In the genomic region with DNA sequence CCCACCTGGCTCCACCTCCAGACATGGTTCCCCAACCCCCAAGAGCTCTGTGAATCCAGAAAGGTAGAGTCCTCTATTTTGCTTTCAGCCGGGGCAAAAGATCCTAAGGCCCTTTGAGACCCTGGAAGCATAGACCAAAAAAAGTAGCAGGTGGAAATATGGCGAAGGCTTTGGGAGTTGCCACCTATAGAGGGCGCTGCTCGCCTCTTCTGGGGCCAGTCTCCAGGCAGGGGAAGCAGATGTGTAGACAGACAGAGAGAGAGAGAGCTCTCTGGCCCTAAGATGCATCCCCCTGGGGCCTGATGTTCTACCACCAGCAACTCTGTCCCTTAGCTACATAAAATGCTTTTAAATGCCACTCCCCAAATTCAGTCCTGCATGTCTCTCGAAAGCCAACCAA, we compare ENCODE assay signal across 9 mouse cellular contexts. TPM values are rescaled to one million over a fixed set of nuclear protein-coding genes. Genes with fewer than 3 reads are reported as not detected.
DNase-seq lines count a peak whose midpoint lies in the region; ATAC-seq and TF ChIP-seq lines count a peak whose summit lies in the region.
"Had no signal": no experiment of that assay in that cellular context is flagged by ENCODE, and none has a peak within 500 bp of the region (broad histone marks: within the 10 kb centered on the region; RNA-seq: fewer than 3 reads in every experiment).

No protein-coding gene starts in this region.

- H3K36me3 ChIP-seq in heart, postnatal 0 days (replicated peaks; ENCODE audit: control insufficient read depth, insufficient read depth, low read length), result no peaks in the 10 kb centered on the region
- no peaks in the 10 kb centered on the region for H3K36me3 ChIP-seq in heart, embryonic 10.5 days
- H3K36me3 ChIP-seq: midbrain, embryonic 12.5 days had no signal

- TF ChIP-seq EP300 in heart, postnatal 0 days (IDR thresholded peaks at IDR 0.05; ENCODE audit: low read depth), result no peak

- H3K4me3 ChIP-seq in heart, postnatal 0 days (ENCODE audit: low read depth, low read length), result no peak overlapping the region
- no peak overlapping the region for H3K4me3 ChIP-seq in heart, embryonic 10.5 days
- H3K4me3 ChIP-seq: midbrain, embryonic 12.5 days had no signal

- intact Hi-C loops in left cerebral cortex, postnatal 4 days (cut with DNase I), result no loop called here

- H3K9ac ChIP-seq in heart, postnatal 0 days (replicated peaks; ENCODE audit: low read depth, low read length), result no peak overlapping the region
- H3K9ac ChIP-seq: midbrain, embryonic 12.5 days had no signal

- H3K9me3 ChIP-seq in heart, postnatal 0 days (replicated peaks; ENCODE audit: control insufficient read depth, low read length), result no peaks in the 10 kb centered on the region
- no peaks in the 10 kb centered on the region for H3K9me3 ChIP-seq in heart, embryonic 10.5 days
- H3K9me3 ChIP-seq: midbrain, embryonic 12.5 days had no signal

- H3K27me3 ChIP-seq in heart, postnatal 0 days (ENCODE audit: control insufficient read depth, insufficient read depth, low read length), result no peaks in the 10 kb centered on the region
- H3K27me3 ChIP-seq in heart, embryonic 10.5 days (ENCODE audit: insufficient read depth, poor library complexity, severe bottlenecking), result peaks cover 42% of the 10 kb centered on the region

- H3K4me2 ChIP-seq in heart, postnatal 0 days (ENCODE audit: low read depth, low read length), result no peak overlapping the region
- H3K4me2 ChIP-seq: midbrain, embryonic 12.5 days had no signal

- 37% methylated on average over 5 of the region's 5 CpGs for WGBS in heart, postnatal 0 days
- 38% methylated on average over 5 of the region's 5 CpGs for WGBS in heart, embryonic 10.5 days

- peak; percentile 41 for TF ChIP-seq CTCF in heart, postnatal 0 days (IDR thresholded peaks at IDR 0.05; ENCODE audit: low read depth)

- ATAC-seq in heart, postnatal 0 days (ENCODE audit: insufficient read depth, low read depth), result no peak
- no peak for ATAC-seq in granulocyte monocyte progenitor cell, adult 5-6 weeks (replicated peaks; ENCODE audit: poor library complexity, severe bottlenecking)

- H3K4me1 ChIP-seq in heart, postnatal 0 days (ENCODE audit: control insufficient read depth, insufficient read depth), result no peaks in the 10 kb centered on the region
- peaks cover 28% of the 10 kb centered on the region for H3K4me1 ChIP-seq in heart, embryonic 10.5 days

- no peak overlapping the region for H3K27ac ChIP-seq in heart, postnatal 0 days (ENCODE audit: low read depth)
- no peak overlapping the region for H3K27ac ChIP-seq in heart, embryonic 10.5 days
- H3K27ac ChIP-seq: midbrain, embryonic 12.5 days had no signal

- DNase-seq in heart, postnatal 0 days (ENCODE audit: low spot score), result no peak
- DNase-seq in heart, embryonic 10.5 days (ENCODE audit: low spot score), result no peak
- peak; percentile 33 for DNase-seq in ovary, postnatal 36 days (ENCODE audit: low spot score)
- no peak for DNase-seq in ovary, postnatal 10 days (ENCODE audit: low spot score)
- peak; percentile 65 for DNase-seq in brain, adult 2 months (ENCODE audit: low read depth, low spot score)
- peak; percentile 23 for DNase-seq in left cerebral cortex, postnatal 4 days
- no peak for DNase-seq in ovary, adult 18-20 months (ENCODE audit: low spot score)

RNA-seq across cellular contexts. Expression of a gene that starts 49.8 kb away (rescaled TPM):
- total RNA-seq in heart, postnatal 0 days (2014; rRNA removed; ENCODE audit: low replicate concordance), result not detected in 2 replicates
- polyA plus RNA-seq in heart, postnatal 0 days (2015; fragmentation: Nextera tagmentation; extraction: Ambion mirVana), result not detected in 2 replicates
- polyA plus RNA-seq in heart, embryonic 10.5 days (2016; fragmentation: Nextera tagmentation; extraction: Ambion mirVana), result 0.15 and 0.85 TPM in 2 replicates
- 10 to 100 TPM; 41.1 to 50.2 TPM for total RNA-seq in left cerebral cortex, postnatal 4 days (2021)
- not detected in 2 replicates for total RNA-seq in granulocyte monocyte progenitor cell, adult 5-6 weeks (2014; fragmentation: Nextera tagmentation)
- total RNA-seq in granulocyte monocyte progenitor cell, adult 5-6 weeks (2017), result not detected in 2 replicates

Comparison
In these comparisons a context has a peak if more than half of its experiments do, and no peak if none do; other contexts are left out.
1. DNase-seq: peak in ovary, postnatal 36 days (single experiment), brain, adult 2 months (single experiment) and left cerebral cortex, postnatal 4 days (single experiment); none in heart, postnatal 0 days (single experiment), heart, embryonic 10.5 days (single experiment), ovary, postnatal 10 days (single experiment) and ovary, adult 18-20 months (single experiment).
2. RNA of a gene that starts 49.8 kb away (total RNA-seq): 41.1 to 50.2 TPM in left cerebral cortex, postnatal 4 days; not detected in heart, postnatal 0 days and not detected in granulocyte monocyte progenitor cell, adult 5-6 weeks; every median in the first group is over 10 times any median in the second.